Mouse (Mus musculus) yolk sac, embryonic 10.5 days (tissue): ENCODE data around the gene Tmem254b.
"Not testable (repeated sequence)": the region's sequence is repeated elsewhere in the genome, so short reads cannot be mapped to it uniquely, and the experiment has no call there.

Experiments
- DNase-seq: peaks from one replicate; pipeline ENCODE4 v3.0.0-alpha.2; 2017; ENCODE audit warnings: low spot score

Gene Tmem254b

DNA sequence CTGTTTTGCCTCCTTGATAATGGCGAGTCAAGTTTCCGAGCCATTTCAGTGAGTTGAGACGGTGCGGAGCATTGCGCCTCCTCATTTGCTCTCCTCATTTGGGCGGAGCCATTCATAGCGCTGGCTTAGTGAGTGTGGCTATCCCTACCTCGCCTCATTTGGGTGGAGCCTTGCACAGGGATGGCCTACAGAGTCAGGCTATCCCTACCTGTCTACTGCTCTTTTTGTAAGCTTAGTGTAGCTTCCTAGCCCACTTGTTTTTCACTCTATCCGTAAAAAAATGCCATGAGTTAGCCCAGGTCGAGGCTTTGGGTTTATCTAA is at the start of gene Tmem254b:
TSS of gene Tmem254b (minus strand) at position 116 of the 322 bp plus-strand sequence.
- DNase-seq: not testable (repeated sequence)

DNA sequence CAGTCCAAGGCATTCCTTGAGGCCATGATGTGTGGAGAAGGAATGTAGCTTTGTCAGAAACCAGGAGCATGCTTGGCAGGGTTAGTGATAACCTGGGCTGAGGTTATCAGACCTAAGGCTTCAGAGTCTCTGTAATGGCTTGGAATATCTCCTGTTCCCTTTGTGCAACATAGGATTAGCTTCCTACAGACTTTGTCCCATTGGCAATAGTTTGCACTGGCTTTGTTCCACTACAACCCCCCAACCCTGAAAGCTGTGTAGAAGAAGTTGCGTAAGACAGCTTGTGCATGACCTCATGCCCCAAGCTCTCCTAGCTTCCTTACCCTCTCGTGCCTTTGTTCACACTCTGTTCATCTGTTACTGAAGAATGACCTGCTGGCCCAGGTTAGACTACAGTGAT is 30.3 kb upstream of the Tmem254b start:
- not testable (repeated sequence) for DNase-seq

- not testable (repeated sequence) for DNase-seq
These were observed 9.6 kb upstream of the Tmem254b start for GRCm38 (mm10) chr14:26216233-26217000.

GRCm38 (mm10) chr14:26206197-26206925 is 480 bp downstream of the Tmem254b start:
- DNase-seq: not testable (repeated sequence)

- DNase-seq: not testable (repeated sequence)
These were observed 9.0 kb downstream of the Tmem254b start for GRCm38 (mm10) chr14:26197851-26198250.

DNA sequence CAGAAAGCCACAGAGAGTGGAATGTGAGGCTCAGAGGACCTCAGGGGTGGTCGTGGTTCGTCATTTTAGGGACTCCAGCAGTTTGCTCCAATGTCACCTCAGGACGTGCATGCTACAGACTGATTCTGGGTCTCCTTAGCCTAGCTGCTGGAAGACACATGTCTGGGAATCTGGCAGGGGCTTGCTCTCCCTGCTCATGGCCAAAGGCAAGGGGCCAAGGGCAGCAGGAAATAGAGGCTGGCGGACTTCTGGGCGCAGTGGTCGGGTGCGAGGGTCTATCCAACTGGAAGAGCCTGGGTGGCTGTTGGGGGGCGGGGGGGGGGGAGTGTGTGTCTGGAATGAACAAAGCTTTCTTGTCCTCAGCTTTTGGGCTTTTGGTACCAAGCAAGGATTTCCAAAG is 18.5 kb downstream of the Tmem254b start:
- not testable (repeated sequence) for DNase-seq

DNA sequence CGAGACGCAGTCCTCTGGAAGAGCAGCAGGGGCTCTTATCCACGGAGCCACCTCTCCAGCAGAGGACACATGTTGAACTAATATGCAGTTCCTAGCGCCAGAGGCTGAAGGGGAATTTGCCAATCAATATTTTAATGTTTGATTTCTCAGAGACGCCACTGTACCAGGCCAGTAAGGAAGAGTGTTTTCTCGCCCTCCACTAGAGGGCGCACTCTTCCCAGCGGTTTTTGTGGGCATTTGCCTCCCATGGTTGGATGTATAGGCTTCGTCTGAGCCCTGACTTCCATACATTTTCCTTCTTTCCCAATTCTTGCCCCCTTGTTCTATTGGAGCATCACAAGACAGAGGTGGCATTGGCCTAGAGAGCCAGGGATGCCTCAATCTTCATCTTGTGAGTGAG is 20.2 kb downstream of the Tmem254b start:
- DNase-seq: not testable (repeated sequence)

GRCm38 (mm10) chr14:26182380-26182779 is 24.5 kb downstream of the Tmem254b start, which contains the start of gene Plac9b:
Plac9b (minus strand) TSS chr14:26182480.
- DNase-seq: not testable (repeated sequence)

GRCm38 (mm10) chr14:26181660-26182059 is 25.2 kb downstream of the Tmem254b start:
- not testable (repeated sequence) for DNase-seq

DNA sequence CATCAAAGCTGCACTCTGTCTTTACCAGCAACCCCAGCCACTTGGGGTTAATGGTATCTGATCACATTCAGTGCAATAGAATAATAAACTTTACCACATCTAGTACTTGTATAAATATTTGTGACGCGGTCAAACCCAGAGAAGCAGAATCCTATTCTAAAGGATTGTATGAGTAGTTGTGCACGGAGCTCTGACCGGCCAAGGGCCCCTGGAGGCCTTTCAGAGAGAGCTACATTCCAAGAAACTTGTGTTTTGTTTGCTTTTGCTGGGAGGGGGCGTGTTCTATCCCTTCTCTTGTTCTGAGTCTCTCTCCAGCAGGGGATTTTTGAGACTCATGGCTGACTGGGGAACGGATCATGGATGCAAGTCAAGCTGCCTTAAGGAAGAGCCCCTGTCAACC is 31.8 kb downstream of the Tmem254b start:
- DNase-seq: not testable (repeated sequence)

GRCm38 (mm10) chr14:26173955-26174354 is 32.9 kb downstream of the Tmem254b start:
- DNase-seq: not testable (repeated sequence)

- not testable (repeated sequence) for DNase-seq
These were observed 41.6 kb downstream of the Tmem254b start for GRCm38 (mm10) chr14:26165266-26165665.

- not testable (repeated sequence) for DNase-seq
These were observed 44.4 kb downstream of the Tmem254b start for GRCm38 (mm10) chr14:26162423-26162822.

GRCm38 (mm10) chr14:26161156-26161555 is 45.7 kb downstream of the Tmem254b start:
- not testable (repeated sequence) for DNase-seq

- DNase-seq: not testable (repeated sequence)
These were observed 50.8 kb downstream of the Tmem254b start for GRCm38 (mm10) chr14:26156032-26156431.
